Mouse (Mus musculus) urinary bladder, postnatal 25 days (tissue): Measurements from ENCODE around the gene Cnp.
"Not testable (repeated sequence)": the region's sequence is repeated elsewhere in the genome, so short reads cannot be mapped to it uniquely, and the experiment has no call there.

Experiments used
- DNase-seq: peaks from one replicate; pipeline ENCODE4 v3.0.0; 2022; ENCODE audit warnings: low spot score

Cnp gene

GRCm38 (mm10) chr11:100574708-100575483 is at the start of gene Cnp:
Cnp (plus strand) TSS chr11:100574904.
- DNase-seq, result peak; percentile 71

DNA sequence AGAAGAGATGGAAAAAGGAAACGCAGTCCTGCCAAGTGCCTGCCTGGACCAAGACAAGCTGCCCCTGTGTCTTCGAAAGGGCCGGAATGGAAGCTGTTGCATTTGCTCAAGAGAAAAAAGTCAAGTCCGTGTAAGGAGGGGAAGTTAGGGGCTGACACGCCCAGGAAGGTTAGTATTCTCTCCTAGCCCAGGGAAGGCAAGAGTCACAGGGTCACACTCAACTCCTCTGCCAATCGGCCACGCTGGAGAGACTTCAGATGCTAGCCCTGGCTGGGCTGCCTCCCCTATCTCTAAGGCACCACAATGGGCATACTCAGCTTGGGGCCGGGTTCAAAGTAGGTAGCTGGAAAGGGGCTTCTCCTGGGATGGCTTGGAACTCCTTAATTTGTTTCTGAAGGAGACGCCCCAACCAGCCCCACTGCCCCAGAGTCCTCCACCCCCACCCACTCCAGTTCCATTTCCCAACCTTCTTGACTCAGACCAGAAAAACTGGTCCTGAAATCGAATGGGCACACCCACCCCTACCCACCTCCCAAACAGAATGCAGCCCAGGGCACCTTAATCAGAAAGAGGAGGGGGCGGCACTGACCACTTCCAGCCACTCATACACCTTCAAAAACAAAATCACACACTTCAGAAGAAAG is 49.6 kb upstream of the Cnp start:
- DNase-seq, result no peak

DNA sequence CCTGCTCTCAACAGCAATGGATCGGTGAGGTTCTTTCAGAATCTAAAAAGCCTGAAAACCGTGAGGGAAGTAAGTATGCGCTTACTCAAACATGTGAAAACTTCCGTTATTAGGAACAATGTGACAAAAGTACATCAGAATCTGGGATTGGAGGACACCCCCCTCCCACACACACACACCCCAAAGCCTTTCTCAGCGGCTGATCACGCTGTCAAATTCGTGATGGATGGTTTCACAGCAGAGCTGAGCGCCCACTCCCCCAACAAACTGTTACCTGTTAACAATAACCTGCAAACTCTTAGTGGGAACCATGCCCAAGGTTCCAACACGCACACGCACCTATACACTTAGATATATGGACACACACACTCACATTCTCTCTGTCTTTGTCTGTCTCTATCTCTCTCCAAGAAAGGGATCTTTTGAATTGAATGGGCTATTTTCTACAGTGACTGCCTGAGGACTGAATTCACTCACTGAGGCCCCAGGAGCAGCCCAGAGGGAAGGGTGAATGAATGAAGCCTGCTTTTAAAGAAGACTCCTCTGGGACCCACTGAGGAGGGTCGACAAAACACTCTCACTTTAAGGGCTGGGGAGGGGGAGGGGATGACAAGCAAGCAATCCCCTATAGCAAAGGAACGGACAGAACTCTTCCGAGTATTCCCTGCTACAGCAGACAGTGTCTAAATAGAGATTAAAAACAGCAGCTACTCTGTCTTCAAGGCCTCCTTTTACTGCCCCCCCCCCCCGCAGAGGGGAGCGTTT is 48.5 kb upstream of the Cnp start:
- DNase-seq, result no peak

DNA sequence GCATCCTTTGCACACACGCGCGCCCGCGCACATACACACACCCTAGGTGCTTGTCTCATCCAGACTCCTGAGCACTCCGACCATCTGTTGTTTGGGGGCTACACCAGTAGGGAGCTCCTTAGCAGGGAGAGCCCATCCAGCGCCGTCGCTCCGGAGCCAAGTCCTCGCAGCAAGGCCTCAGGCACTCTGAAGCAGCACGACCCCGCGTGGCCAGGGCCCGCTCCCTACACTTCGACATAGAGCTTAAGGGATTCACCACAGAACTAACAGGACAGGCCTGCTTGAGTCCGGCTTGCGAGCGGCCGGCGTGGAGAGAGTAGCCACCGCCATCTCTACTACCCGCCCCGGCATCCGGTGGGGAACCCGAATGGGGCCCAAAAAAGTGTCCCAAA is 47.6 kb upstream of the Cnp start:
- DNase-seq, result peak; percentile 51

DNA sequence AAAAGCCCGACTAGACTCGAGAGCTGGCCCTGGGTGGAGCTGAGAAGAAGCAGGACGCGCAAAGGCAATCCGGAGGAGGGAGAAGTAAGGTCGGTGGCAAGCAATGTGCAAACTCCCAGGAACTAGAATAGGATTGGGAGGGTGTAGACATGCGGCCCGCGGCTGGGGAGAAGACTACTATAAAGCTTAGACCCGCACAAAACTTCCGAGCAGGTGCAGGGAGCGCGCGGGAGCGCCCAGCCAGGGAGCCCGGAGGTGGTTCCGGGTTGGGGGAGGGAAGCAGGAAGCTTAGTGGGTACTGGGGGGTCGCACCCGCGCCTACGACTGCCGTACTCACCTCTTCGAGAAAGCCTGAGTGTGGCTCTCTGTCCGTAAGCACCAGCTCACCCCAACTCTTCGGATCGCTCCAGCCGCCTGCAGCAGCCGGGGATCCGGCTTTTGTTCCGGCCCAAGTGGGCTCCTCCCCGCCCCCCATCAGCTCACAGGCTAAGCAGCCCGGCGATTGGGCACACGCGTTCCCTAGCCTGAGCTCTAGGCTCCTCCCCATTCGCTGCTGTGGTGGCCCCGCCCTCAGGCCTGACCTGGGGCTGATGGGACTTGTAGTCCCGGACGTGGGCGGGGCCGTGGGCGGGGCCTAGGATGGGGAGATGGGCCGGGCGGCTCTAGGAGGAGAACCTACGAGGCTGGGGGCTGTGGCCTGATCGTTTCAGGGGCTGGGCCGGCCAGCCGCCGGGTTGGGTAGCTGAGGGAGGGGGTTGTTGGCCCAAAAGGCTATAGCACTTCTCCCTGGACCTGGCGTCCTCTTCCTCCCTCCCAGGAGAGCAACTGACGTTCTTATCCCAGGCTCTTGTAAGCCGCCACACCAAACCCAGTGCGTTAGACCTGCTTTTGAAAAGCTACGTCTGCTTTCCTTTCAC is 47.0 kb upstream of the Cnp start, which contains the start of gene Acly:
Acly (minus strand) TSS at position 543 of the 917 bp plus-strand sequence.
- DNase-seq, result peak; percentile 98

DNA sequence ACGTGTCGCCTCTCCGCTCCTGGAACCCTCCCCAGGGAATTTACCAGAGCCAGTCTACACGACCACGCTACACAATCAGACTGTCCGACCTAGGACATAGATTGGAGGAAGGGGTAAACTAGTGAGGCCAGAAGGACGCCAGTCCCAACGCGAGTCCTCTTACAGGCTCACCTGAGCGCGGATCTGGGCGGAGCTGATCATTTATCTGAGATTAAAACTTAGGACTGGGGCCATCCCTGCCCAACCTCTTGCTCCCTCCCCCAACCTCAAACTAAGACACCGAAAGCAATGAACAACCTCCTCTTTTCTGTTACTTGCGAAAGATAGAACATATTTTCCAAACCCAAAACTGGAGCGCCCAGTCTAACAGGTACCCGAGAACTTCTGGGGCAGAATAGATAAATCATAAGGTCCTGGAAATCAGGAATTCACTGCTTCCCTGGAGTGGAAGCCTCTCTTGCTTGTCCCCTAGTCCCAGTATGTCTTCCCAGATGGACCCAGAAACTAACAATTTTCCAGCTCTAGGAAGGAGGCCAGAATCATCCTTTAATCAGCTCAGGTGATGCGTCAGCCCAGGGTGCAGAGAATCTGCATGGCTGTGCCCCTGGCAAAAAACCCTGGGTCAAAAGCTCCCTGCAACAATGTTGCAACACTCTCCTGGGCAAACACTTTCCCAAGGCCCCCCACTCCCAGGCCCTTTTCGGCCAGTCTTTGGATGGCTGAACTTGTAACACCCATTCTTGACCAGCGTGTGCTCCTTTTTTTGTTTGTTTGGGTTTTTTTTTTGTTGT is 46.1 kb upstream of the Cnp start:
- DNase-seq, result peak; percentile 19

- DNase-seq, result no peak
These were observed 40.8 kb upstream of the Cnp start for GRCm38 (mm10) chr11:100533871-100534270.

- DNase-seq, result not testable (repeated sequence)
These were observed 40.3 kb upstream of the Cnp start for GRCm38 (mm10) chr11:100534411-100534810.

DNA sequence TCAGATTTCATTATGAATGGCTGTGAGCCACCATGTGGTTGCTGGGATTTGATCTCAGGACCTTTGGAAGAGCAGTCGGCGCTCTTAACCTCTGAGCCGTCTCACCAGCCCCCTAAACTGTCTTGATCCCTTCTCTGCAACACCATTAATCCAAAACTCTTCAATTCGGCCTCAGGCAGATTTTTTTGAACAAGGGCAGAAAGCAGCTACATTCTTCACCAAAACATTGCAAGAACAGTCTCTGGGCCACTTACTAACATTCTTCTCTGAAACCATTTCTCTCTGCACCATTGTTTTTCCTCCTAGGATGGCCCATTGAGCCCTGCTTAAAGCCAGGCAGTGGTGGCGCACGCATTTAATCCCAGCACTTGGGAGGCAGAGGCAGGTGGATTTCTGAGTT is 39.9 kb upstream of the Cnp start:
- not testable (repeated sequence) for DNase-seq

DNA sequence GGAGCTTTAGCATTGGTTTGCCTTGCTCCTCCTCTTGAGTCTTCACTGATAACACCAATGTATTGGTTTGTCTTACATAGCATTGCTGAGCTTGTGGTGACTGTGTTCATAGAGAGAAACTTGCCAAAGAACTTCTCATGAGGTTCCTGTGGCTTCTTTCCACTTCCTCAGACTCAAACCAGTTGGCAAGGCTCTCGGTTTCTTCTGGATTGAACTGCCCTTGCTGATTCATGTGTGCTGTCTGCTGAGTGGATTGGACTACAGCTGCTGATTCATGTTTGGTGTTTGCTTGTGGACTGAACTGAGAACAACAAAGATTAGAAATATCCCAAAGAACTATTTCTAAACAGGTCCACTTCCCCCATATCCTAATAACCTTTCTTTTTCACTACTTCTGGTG is 38.7 kb upstream of the Cnp start:
- DNase-seq, result no peak

DNA sequence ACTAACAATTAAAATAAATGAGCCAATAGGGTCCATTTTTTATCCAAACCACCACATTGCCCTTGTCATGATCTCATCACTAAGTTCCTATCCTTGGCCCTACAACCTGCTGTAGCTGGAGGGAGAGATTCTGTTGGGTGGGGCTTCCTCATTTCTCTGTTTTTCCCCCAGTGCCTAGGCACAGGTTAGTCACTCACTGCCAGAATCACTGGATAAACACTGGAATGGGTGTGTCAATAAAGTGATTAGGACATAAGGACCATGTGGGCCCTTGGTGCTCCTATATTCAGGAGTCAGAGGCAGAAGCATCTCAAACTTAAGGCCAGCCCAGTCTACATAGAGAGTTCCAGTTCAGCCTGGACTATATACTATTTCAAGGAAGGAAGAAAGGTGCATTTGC is 38.2 kb upstream of the Cnp start:
- DNase-seq, result no peak

DNA sequence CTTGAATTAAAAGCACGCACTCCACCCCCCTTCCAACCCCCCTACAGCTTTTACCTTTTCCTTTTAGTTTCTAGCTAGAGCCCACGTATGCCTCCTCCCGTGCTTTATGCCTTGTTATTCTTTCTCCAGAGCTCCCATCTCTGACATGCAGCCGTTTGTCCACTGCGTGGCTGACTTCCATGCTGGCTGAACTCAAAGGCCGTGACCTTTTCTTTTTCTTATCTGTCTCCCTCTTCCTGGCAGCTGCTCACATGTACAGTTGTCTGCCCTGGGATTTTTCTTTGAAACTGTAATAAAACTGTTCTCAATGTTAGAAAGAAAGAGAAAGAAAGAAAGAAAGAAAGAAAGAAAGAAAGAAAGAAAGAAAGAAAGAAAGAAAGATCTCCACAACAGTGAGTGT is 33.7 kb upstream of the Cnp start:
- DNase-seq, result no peak

- DNase-seq, result no peak
These were observed 33.1 kb upstream of the Cnp start for GRCm38 (mm10) chr11:100541577-100541976.

- peak; percentile 78 for DNase-seq
These were observed 29.6 kb upstream of the Cnp start, which contains the start of gene Ttc25 for GRCm38 (mm10) chr11:100544832-100545745. Ttc25 (plus strand) TSS chr11:100545607.

DNA sequence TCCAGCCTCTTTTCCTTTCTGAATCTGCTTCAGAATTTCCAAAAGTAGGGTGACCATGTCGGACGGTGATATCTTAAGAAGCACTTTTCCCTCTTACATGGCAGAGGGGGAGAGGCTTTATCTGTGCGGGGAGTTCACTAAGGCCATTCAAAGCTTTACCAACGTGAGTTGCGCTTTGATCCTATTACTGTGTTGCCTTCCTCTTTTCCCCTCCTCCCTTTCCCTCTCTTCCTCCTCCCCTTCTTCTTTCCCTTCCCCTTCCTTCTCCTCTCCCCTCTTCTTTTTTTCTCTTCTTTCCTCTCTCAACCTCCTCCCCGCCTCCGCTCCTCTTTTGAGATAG is 29.0 kb upstream of the Cnp start:
- no peak for DNase-seq

GRCm38 (mm10) chr11:100546955-100547354 is 27.7 kb upstream of the Cnp start:
- DNase-seq, result no peak

GRCm38 (mm10) chr11:100548141-100548540 is 26.6 kb upstream of the Cnp start:
- DNase-seq, result no peak

- DNase-seq, result no peak
These were observed 25.2 kb upstream of the Cnp start for GRCm38 (mm10) chr11:100549466-100549865.

DNA sequence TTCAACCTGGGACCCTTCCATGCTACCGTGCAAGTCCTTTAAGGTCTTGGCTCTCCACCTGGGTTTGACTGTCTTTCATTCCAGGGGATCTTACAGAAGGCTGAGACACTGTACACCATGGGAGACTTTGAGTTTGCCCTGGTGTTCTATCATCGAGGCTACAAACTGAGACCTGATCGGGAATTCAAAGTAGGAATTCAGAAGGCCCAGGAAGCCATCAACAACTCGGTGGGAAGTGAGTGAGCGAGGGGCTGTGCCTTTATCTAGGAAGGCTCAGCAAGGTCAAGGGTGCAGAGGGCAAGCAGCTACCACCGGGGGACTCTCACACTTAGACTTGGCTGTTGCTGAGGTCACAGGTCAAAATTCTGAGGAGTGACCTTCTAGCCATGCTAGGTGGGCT is 24.6 kb upstream of the Cnp start:
- no peak for DNase-seq

- DNase-seq, result no peak
These were observed 21.9 kb upstream of the Cnp start for GRCm38 (mm10) chr11:100552842-100553241.
